Mouse (Mus musculus) heart, postnatal 0 days (tissue): ENCODE data around the gene Agbl1. TPM values are rescaled to one million over a fixed set of nuclear protein-coding genes. Genes with fewer than 3 reads are reported as not detected.

Experiments
- ATAC-seq: fragments of 200-750 bp; cut with Nextera tagmentation; 2 replicates; pipeline ENCODE4 v1.8.0; 2017; ENCODE audit warnings: low read depth, moderate number of reproducible peaks, moderate library complexity; ENCODE audit not compliant: insufficient read depth
- DNase-seq: peaks from one replicate; pipeline ENCODE4 v3.0.0-alpha.2; 2016; ENCODE audit warnings: low spot score
- H3K27ac ChIP-seq: fragments of 300-500 bp; sonication (generic); 2 replicates; pipeline ENCODE4 v1.5.1; 2014; ENCODE audit warnings: low read depth, mild to moderate bottlenecking
- H3K27me3 ChIP-seq: fragments of 300-500 bp; sonication (generic); 2 replicates; pipeline ENCODE4 v1.6.1; 2014; ENCODE audit warnings: low read length, mixed read lengths; ENCODE audit not compliant: control insufficient read depth, insufficient read depth
- H3K36me3 ChIP-seq: fragments of 300-500 bp; sonication (generic); replicated peaks from 2 replicates; pipeline ENCODE4 v1.6.1; 2014; ENCODE audit warnings: low read length, mixed read lengths; ENCODE audit not compliant: control insufficient read depth, insufficient read depth
- H3K4me1 ChIP-seq: fragments of 300-500 bp; sonication (generic); 2 replicates; pipeline ENCODE4 v1.6.1; 2014; ENCODE audit warnings: antibody characterized with exemption; ENCODE audit not compliant: control insufficient read depth, insufficient read depth
- H3K4me2 ChIP-seq: fragments of 300-500 bp; sonication (generic); 2 replicates; pipeline ENCODE4 v1.6.1; 2014; ENCODE audit warnings: low read depth, mild to moderate bottlenecking, low read length, moderate library complexity
- H3K4me3 ChIP-seq: fragments of 300-500 bp; sonication (generic); 2 replicates; pipeline ENCODE4 v1.5.1; 2014; ENCODE audit warnings: low read depth, low read length
- H3K9ac ChIP-seq: fragments of 300-500 bp; sonication (generic); replicated peaks from 2 replicates; pipeline ENCODE4 v1.6.1; 2014; ENCODE audit warnings: low read depth, low read length, mixed read lengths
- H3K9me3 ChIP-seq: fragments of 300-500 bp; sonication (generic); replicated peaks from 2 replicates; pipeline ENCODE4 v1.6.1; 2016; ENCODE audit warnings: low read length; ENCODE audit not compliant: control insufficient read depth
- CTCF ChIP-seq: IDR thresholded peaks from 2 replicates; pipeline ENCODE4 v1.5.1; 2016; ENCODE audit warnings: antibody characterized with exemption, control low read depth, low read depth
- EP300 ChIP-seq: IDR thresholded peaks from 2 replicates; pipeline ENCODE4 v1.6.1; 2016; ENCODE audit warnings: antibody characterized with exemption, low read depth
- WGBS: fragments of 180-500 bp; shearing (Covaris S2); extraction: QIAGEN DNeasy Blood & Tissue Kit; methylation state at CpG from one replicate; pipeline ENCODE4 v1.1.7; 2014; 5-methylcytosine and 5-hydroxymethylcytosine counted together
- polyA plus RNA-seq: library from polyadenylated mRNA; unstranded; fragments of >200 nt; fragmentation: Nextera tagmentation; extraction: Ambion mirVana; gene quantifications from 2 replicates; pipeline ENCODE4 v1.2.1, GENCODE M21; 2015
- total RNA-seq: library from RNA; depleted of rRNA; stranded (reverse); fragments of >200 nt; gene quantifications from 2 replicates; pipeline ENCODE4 v1.2.3, GENCODE M21; 2014; ENCODE audit warnings: low replicate concordance

The Agbl1 gene
- total and polyA plus RNA-seq, 2 experiments from 2014 or later, result not detected

DNA sequence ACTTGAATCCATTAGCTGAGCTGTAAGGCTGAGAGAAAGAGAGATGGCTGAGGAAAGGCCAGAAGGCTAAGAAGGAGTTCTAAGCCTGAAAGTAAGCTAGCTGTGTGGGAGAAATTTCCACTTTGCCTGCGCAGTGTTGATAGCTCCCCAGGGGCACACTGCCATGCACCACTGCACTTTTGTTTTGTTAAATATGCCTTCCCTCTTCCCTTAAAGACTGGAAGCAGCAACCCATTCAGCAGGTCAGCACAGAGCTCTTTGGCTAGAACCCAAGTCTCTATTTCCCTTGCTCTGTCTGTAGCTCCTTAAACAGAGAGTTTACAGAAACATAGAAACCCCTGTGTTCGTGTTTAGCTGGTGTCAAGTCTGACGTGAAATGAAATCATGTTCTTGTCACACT lies 922.7 kb downstream of the Agbl1 start:
- H3K4me2 ChIP-seq, result no peak overlapping the region
- H3K27me3 ChIP-seq, result no peaks in the 10 kb centered on the region
- no peak overlapping the region for H3K9ac ChIP-seq
- no peak for ATAC-seq
- no peak for DNase-seq
- TF ChIP-seq EP300 (no peak), CTCF (no peak)
- H3K4me3 ChIP-seq, result no peak overlapping the region
- H3K4me1 ChIP-seq, result no peaks in the 10 kb centered on the region
- 40% methylated on average over 3 of the region's 3 CpGs for WGBS
- H3K36me3 ChIP-seq, result no peaks in the 10 kb centered on the region
- H3K27ac ChIP-seq, result no peak overlapping the region
- no peaks in the 10 kb centered on the region for H3K9me3 ChIP-seq

DNA sequence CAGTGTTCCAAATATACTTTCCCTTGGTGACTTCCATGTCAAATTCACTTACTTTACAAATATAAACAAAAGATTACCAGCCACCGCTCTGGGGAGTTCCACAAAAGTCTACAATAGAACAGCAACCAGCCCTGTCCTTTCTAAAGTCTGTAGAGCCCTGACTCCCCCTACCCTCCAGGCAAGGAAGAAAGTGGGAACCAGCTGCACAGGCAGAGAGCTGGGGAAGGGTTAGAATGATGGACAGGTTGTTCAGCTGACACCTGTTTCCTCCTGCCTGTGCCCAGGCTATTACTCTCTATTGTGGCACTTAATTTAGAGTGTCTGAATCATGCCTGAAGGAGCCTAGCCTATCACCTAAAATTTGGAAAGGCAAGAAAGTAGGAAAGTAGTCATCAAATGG lies 923.2 kb downstream of the Agbl1 start:
- no peak for ATAC-seq
- Histone ChIP-seq H3K9ac (no peak overlapping the region), H3K27me3 (no peaks in the 10 kb centered on the region), H3K27ac (no peak overlapping the region), H3K9me3 (no peaks in the 10 kb centered on the region), H3K4me3 (no peak overlapping the region), H3K36me3 (no peaks in the 10 kb centered on the region), H3K4me1 (no peaks in the 10 kb centered on the region), H3K4me2 (no peak overlapping the region)
- DNase-seq, result no peak
- 67% methylated on average over 1 of the region's 1 CpGs for WGBS
- TF ChIP-seq CTCF (no peak), EP300 (no peak)

GRCm38 (mm10) chr7:77164921-77165320 lies 935.2 kb downstream of the Agbl1 start:
- 84% methylated on average over 1 of the region's 1 CpGs for WGBS
- H3K36me3 ChIP-seq, result no peaks in the 10 kb centered on the region
- no peak for DNase-seq
- no peak overlapping the region for H3K4me3 ChIP-seq
- no peak overlapping the region for H3K4me2 ChIP-seq
- H3K9ac ChIP-seq, result no peak overlapping the region
- no peaks in the 10 kb centered on the region for H3K4me1 ChIP-seq
- no peak for TF ChIP-seq EP300
- no peak for TF ChIP-seq CTCF
- H3K27me3 ChIP-seq, result no peaks in the 10 kb centered on the region
- H3K27ac ChIP-seq, result no peak overlapping the region
- no peaks in the 10 kb centered on the region for H3K9me3 ChIP-seq
- ATAC-seq, result no peak
